Mouse (Mus musculus): ENCODE data around the gene Sema3g. TPM values are rescaled to one million over a fixed set of nuclear protein-coding genes. Genes with fewer than 3 reads are reported as not detected.

Sema3g gene
- total and polyA plus RNA-seq, 2 experiments from 2014 or later: 0.33 to 4.9 TPM

GRCm38 (mm10) chr14:31204844-31205243 is 12.8 kb upstream of the Sema3g start:
- DNase-seq (ENCODE audit: low spot score): no peak
- peaks cover 12% of the 10 kb centered on the region; the same call in 1 of the 2 replicates for H3K4me1 ChIP-seq (ENCODE audit: insufficient read depth, low read length)
- peaks cover 32% of the 10 kb centered on the region for H3K36me3 ChIP-seq (ENCODE audit: insufficient read depth, low read length)
- 65% methylated on average over 4 of the region's 4 CpGs for WGBS
- H3K4me3 ChIP-seq (ENCODE audit: low read length): peak overlapping the region; percentile 54
- no peaks in the 10 kb centered on the region for H3K27me3 ChIP-seq (ENCODE audit: insufficient read depth, low read length)
- H3K9ac ChIP-seq (replicated peaks; ENCODE audit: low read length): peak overlapping the region; percentile 70
- H3K4me2 ChIP-seq (ENCODE audit: low read depth, low read length): peak overlapping the region; percentile 89
- no peak for TF ChIP-seq CTCF (IDR thresholded peaks at IDR 0.05; ENCODE audit: low read depth)
- no peaks in the 10 kb centered on the region for H3K9me3 ChIP-seq (ENCODE audit: low read length)
- ATAC-seq: no peak
- peak overlapping the region; percentile 85 for H3K27ac ChIP-seq

GRCm38 (mm10) chr14:31205244-31205561 is 12.5 kb upstream of the Sema3g start:
- Histone ChIP-seq H3K4me3 (ENCODE audit: low read length) (peak overlapping the region; percentile 54), H3K9me3 (ENCODE audit: low read length) (no peaks in the 10 kb centered on the region), H3K27ac (peak overlapping the region; percentile 85), H3K27me3 (ENCODE audit: insufficient read depth, low read length) (no peaks in the 10 kb centered on the region), H3K4me2 (ENCODE audit: low read depth, low read length) (peak overlapping the region; percentile 89), H3K9ac (replicated peaks; ENCODE audit: low read length) (peak overlapping the region; percentile 70), H3K4me1 (ENCODE audit: insufficient read depth, low read length) (peaks cover 12% of the 10 kb centered on the region; the same call in 1 of the 2 replicates), H3K36me3 (ENCODE audit: insufficient read depth, low read length) (peaks cover 30% of the 10 kb centered on the region)
- ATAC-seq: peak; percentile 30
- DNase-seq (ENCODE audit: low spot score): peak; percentile 46
- 16% methylated on average over 8 of the region's 8 CpGs for WGBS
- TF ChIP-seq CTCF (IDR thresholded peaks at IDR 0.05; ENCODE audit: low read depth): no peak

GRCm38 (mm10) chr14:31205562-31206467 is 11.8 kb upstream of the Sema3g start:
- under 1% methylated on average over 37 of the region's 39 CpGs for WGBS
- no peak for TF ChIP-seq CTCF (IDR thresholded peaks at IDR 0.05; ENCODE audit: low read depth)
- DNase-seq (ENCODE audit: low spot score) (peak; percentile 59), ATAC-seq (peak; percentile 68)
- peaks cover 12% of the 10 kb centered on the region; the same call in 1 of the 2 replicates for H3K4me1 ChIP-seq (ENCODE audit: insufficient read depth, low read length)
- peak overlapping the region; percentile 89 for H3K4me2 ChIP-seq (ENCODE audit: low read depth, low read length)
- H3K4me3 ChIP-seq (ENCODE audit: low read length): peak overlapping the region; percentile 54
- H3K27me3 ChIP-seq (ENCODE audit: insufficient read depth, low read length): no peaks in the 10 kb centered on the region
- peaks cover 25% of the 10 kb centered on the region for H3K36me3 ChIP-seq (ENCODE audit: insufficient read depth, low read length)
- no peaks in the 10 kb centered on the region for H3K9me3 ChIP-seq (ENCODE audit: low read length)
- H3K27ac ChIP-seq: peak overlapping the region; percentile 85
- H3K9ac ChIP-seq (replicated peaks; ENCODE audit: low read length): peak overlapping the region; percentile 70

- peak overlapping the region; percentile 70 for H3K9ac ChIP-seq (replicated peaks; ENCODE audit: low read length)
- TF ChIP-seq CTCF (IDR thresholded peaks at IDR 0.05; ENCODE audit: low read depth): no peak
- ATAC-seq: peak; percentile 75
- H3K27me3 ChIP-seq (ENCODE audit: insufficient read depth, low read length): no peaks in the 10 kb centered on the region
- peak overlapping the region; percentile 85 for H3K27ac ChIP-seq
- 2% methylated on average over 46 of the region's 48 CpGs for WGBS
- H3K9me3 ChIP-seq (ENCODE audit: low read length): no peaks in the 10 kb centered on the region
- peaks cover 22% of the 10 kb centered on the region for H3K36me3 ChIP-seq (ENCODE audit: insufficient read depth, low read length)
- H3K4me2 ChIP-seq (ENCODE audit: low read depth, low read length): peak overlapping the region; percentile 89
- peak; percentile 97 for DNase-seq (ENCODE audit: low spot score)
- H3K4me3 ChIP-seq (ENCODE audit: low read length): peak overlapping the region; percentile 54
- peaks cover 12% of the 10 kb centered on the region; the same call in 1 of the 2 replicates for H3K4me1 ChIP-seq (ENCODE audit: insufficient read depth, low read length)
Measured at GRCm38 (mm10) chr14:31206472-31206981, 11.1 kb upstream of the Sema3g start.

- H3K27ac ChIP-seq: peak overlapping the region; percentile 85
- ATAC-seq: peak; percentile 33
- no peak for DNase-seq (ENCODE audit: low spot score)
Measured at GRCm38 (mm10) chr14:31207070-31207830, 10.4 kb upstream of the Sema3g start.

GRCm38 (mm10) chr14:31208084-31208483 is 9.6 kb upstream of the Sema3g start, which contains the start of gene Tnnc1:
TSS of gene Tnnc1 (plus strand) at chr14:31208312.
- Histone ChIP-seq H3K27me3 (ENCODE audit: insufficient read depth, low read length) (no peaks in the 10 kb centered on the region), H3K4me3 (ENCODE audit: low read length) (peak within 1 kb of the TSS; percentile 54; the same call in 1 of the 2 replicates), H3K4me2 (ENCODE audit: low read depth, low read length) (peak within 1 kb of the TSS; percentile 89), H3K36me3 (ENCODE audit: insufficient read depth, low read length) (peaks cover 8% of the 10 kb centered on the region; the same call in 1 of the 2 replicates), H3K4me1 (ENCODE audit: insufficient read depth, low read length) (peaks cover 12% of the 10 kb centered on the region; the same call in 1 of the 2 replicates), H3K9ac (replicated peaks; ENCODE audit: low read length) (peak within 1 kb of the TSS; percentile 70; the same call in 1 of the 2 replicates), H3K9me3 (ENCODE audit: low read length) (no peaks in the 10 kb centered on the region), H3K27ac (peak within 1 kb of the TSS; percentile 85)
- no peak for ATAC-seq
- no peak for DNase-seq (ENCODE audit: low spot score)
- 66% methylated on average over 2 of the region's 2 CpGs for WGBS
- no peak for TF ChIP-seq CTCF (IDR thresholded peaks at IDR 0.05; ENCODE audit: low read depth)

More at GRCm38 (mm10) chr14:31207070-31207830, 10.4 kb upstream of the Sema3g start:
- peak overlapping the region; percentile 54 for H3K4me3 ChIP-seq (ENCODE audit: low read length)
- peaks cover 12% of the 10 kb centered on the region; the same call in 1 of the 2 replicates for H3K4me1 ChIP-seq (ENCODE audit: insufficient read depth, low read length)
- peak overlapping the region; percentile 70 for H3K9ac ChIP-seq (replicated peaks; ENCODE audit: low read length)
- 76% methylated on average over 13 of the region's 13 CpGs for WGBS
- peaks cover 15% of the 10 kb centered on the region; the same call in 1 of the 2 replicates for H3K36me3 ChIP-seq (ENCODE audit: insufficient read depth, low read length)
- H3K9me3 ChIP-seq (ENCODE audit: low read length): no peaks in the 10 kb centered on the region
- H3K27me3 ChIP-seq (ENCODE audit: insufficient read depth, low read length): no peaks in the 10 kb centered on the region
- peak overlapping the region; percentile 89 for H3K4me2 ChIP-seq (ENCODE audit: low read depth, low read length)
- TF ChIP-seq CTCF (IDR thresholded peaks at IDR 0.05; ENCODE audit: low read depth): no peak

Data from hindbrain, postnatal 0 days (tissue).